Mouse (Mus musculus): Measurements from ENCODE around the gene Trpv2. TPM values are rescaled to one million over a fixed set of nuclear protein-coding genes. Genes with fewer than 3 reads are reported as not detected.

Trpv2 gene
- total RNA-seq, 2 experiments from 2014 or later = 0.87 to 1.1 TPM

- intact Hi-C loops (cut with DNase I) = no loop called here
- no peak for DNase-seq
Measured at GRCm38 (mm10) chr11:62601732-62602618, 27.7 kb downstream of the Trpv2 start.

- DNase-seq = peak; percentile 91 to 96
- intact Hi-C loops (cut with DNase I) = no loop called here
Measured at GRCm38 (mm10) chr11:62602619-62603311, 28.5 kb downstream of the Trpv2 start.

- intact Hi-C loops (cut with DNase I) = no loop called here
- no peak for DNase-seq
Measured at GRCm38 (mm10) chr11:62603312-62604056, 29.2 kb downstream of the Trpv2 start.

- intact Hi-C loops (cut with DNase I) = no loop called here
- no peak for DNase-seq
Measured at GRCm38 (mm10) chr11:62604123-62604706, 29.9 kb downstream of the Trpv2 start.

DNA sequence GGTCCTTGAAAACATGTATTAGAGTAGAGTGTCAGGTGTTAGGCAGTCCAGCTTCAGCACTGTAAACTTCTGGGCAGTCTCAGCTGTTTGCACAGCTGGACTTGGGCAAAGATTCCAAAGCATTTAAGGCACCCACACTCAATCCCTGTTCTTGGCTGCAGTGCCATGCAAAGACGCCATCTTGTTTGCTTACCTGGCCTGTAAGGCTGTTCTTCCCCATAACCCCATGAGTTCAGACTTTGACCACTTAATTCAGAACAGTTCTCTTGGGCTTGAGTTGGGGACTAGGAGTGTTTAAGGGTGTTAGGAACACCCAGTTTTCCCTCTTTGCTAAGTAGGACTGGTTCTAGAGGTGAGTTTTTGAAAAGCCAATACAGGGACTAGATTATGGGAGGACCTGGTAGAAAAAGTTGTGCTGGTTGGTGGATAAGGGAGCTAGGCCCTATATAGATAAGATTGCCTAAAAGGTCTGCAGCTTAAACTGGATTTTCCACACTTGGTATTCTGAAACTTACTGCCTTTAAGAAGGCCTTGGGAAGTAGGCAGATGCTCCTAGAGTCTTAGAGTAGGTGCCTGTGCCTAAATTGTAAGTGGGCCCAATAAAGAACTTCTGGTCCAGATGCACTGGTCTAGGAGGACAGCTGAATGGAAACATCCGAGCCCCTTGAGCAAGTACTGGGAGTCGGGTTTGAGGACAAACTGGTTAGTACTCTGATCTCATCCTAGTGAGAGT lies 30.8 kb downstream of the Trpv2 start:
- DNase-seq = no peak
- intact Hi-C loops (cut with DNase I) = no loop called here

DNA sequence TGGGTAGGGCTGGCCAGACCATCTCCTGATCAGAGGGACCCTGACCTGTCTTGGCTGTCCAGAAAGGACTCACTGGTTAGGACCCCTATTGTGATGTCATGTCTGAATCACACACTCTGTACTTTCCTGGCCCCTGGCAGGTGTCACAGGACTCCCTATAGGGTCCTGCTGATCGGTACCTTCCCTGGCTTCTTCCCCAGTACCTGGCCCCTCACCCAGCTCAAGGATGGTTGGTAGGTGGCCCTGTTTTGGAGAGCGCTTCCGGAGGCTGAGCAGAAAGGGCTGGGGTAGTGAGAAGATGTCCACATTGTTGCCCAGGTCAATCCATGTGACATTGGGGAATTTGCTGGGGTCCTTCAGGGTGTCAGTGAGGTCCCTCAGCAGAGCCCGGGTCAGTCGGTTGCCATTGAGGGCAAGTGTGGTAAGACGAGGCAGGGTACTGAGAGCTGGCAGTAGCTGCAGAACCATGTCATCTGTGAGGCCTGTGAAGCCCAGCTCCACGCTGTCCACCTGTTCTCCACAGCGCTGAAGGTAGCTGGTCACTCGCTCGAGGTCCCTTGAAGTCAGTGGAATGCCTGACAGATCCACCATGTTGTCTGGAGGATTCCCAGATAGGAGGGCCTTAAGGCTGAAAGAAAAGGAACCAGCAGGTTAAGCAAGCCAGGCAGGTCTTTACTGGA lies 31.5 kb downstream of the Trpv2 start:
- intact Hi-C loops (cut with DNase I) = no loop called here
- no peak for DNase-seq

GRCm38 (mm10) chr11:62606299-62607169 lies 32.2 kb downstream of the Trpv2 start:
- intact Hi-C loops (cut with DNase I) = no loop called here
- DNase-seq = no peak

DNA sequence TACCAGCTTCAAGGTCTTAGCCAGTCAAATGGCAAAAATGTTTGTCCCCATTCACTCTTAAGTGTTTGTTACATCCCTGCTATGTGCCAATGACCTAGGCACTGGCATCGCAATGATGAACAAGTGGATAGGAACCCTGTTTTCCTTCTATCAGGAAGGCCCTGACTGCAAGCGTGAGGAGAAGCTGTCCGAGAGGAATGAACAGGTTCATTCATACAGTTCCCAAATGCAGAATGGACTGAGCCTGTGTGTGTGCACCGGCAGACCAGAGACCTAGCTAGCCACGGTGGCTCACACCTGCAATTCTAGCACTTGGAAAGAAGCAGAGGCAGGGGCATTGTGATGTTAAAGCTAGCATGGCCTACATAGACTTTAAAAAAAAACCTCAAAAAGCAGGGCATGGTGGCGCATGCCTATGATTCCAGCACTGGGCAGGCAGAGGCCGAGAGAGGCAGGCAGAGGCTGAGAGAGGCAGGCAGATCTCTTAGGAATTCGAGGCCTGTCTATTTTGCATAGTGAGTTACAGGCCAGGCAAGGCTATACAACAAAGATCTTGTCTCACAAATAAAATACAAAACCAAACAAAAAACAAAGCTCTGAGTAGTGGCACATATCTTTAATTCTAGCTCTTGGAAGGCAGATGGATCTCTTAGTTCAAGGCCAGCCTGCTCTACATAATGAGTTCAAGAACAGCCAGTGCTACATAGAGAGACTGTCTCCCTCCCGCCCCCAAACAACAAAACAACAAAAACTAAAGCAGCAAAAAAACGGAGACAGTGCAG lies 33.1 kb downstream of the Trpv2 start:
- DNase-seq = no peak
- intact Hi-C loops (cut with DNase I) = no loop called here

- intact Hi-C loops (cut with DNase I) = no loop called here
Measured at GRCm38 (mm10) chr11:62607952-62608201, 33.6 kb downstream of the Trpv2 start.

DNA sequence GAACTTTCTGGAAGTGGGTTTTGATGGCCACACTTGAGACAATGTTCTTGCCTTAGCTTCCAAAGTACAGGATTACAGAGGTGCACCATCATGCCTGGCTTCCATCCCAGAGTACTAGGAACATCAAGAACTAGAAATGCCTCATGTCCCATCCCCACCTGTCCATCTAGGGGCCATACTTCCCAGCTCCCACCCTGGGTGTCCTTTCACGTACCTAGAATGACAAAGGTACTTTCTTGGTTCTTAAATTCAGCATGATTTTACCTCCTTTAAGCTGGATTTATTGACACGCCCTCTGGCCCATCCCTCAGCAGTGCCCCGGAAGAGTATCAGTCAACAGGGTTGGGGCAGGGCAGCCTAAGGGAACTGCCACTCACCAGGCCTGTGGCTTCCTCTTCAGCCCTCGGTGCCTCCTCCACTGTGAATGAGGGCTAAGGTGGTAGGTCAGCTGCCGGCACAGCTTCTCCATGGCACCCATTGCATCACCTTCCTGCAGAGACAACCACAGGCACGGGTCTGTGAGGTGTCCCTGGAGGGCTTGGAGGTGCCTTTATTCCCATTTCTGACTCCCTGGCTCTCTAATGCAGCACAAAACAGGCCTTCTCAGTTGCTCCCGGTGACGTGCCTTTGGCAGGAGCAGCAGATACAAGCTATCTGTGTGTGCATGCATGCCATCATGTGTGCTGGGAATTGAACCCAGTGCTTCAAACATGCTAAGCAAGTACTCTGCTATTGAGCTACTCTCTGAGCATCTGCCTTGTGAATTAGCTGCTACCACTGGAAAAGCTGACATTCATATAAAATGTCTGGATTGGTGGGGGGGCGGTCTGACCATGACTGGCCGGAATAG lies 34.8 kb downstream of the Trpv2 start:
- intact Hi-C loops (cut with DNase I) = no loop called here
- no peak for DNase-seq

More at GRCm38 (mm10) chr11:62607952-62608201, 33.6 kb downstream of the Trpv2 start:
- no peak for DNase-seq

GRCm38 (mm10) chr11:62610304-62610703 lies 36.0 kb downstream of the Trpv2 start:
- intact Hi-C loops (cut with DNase I) = no loop called here
- DNase-seq = no peak

- intact Hi-C loops (cut with DNase I) = loop anchor here (1.0 to 2.0 kb wide), 2 partner anchors 36 to 63 kb away; partner anchors contain the start of genes Lrrc75a and Mmgt2
- no peak for DNase-seq
Measured at GRCm38 (mm10) chr11:62612604-62613003, 38.3 kb downstream of the Trpv2 start.

- DNase-seq = peak; percentile 83 to 91
- intact Hi-C loops (cut with DNase I) = loop anchor here (1.0 to 2.0 kb wide), 2 partner anchors 35 to 61 kb away; partner anchors contain the start of genes Lrrc75a and Mmgt2
Measured at GRCm38 (mm10) chr11:62613657-62614365, 39.5 kb downstream of the Trpv2 start.

GRCm38 (mm10) chr11:62614876-62615410 lies 40.7 kb downstream of the Trpv2 start:
- no peak for DNase-seq
- intact Hi-C loops (cut with DNase I) = no loop called here

- intact Hi-C loops (cut with DNase I) = no loop called here
- no peak for DNase-seq
Measured at GRCm38 (mm10) chr11:62615456-62615855, 41.2 kb downstream of the Trpv2 start.

- DNase-seq = no peak
- intact Hi-C loops (cut with DNase I) = no loop called here
Measured at GRCm38 (mm10) chr11:62621079-62621478, 46.8 kb downstream of the Trpv2 start.

All from gastrocnemius, postnatal 36 days (tissue).